Mouse (Mus musculus) midbrain, postnatal 0 days (tissue): ENCODE data around the gene Cck. TPM values are rescaled to one million over a fixed set of nuclear protein-coding genes. Genes with fewer than 3 reads are reported as not detected.

Experiments used
- ATAC-seq: fragments of 200-750 bp; cut with Nextera tagmentation; 2 replicates; pipeline ENCODE4 v1.8.0; 2017; ENCODE audit warnings: moderate number of reproducible peaks, mild to moderate bottlenecking, moderate TSS enrichment, moderate library complexity; ENCODE audit not compliant: low FRiP score
- DNase-seq: peaks from one replicate; pipeline ENCODE4 v3.0.0-alpha.2; 2015; ENCODE audit warnings: low spot score
- H3K27ac ChIP-seq: fragments of 300-500 bp; sonication (generic); 2 replicates; pipeline ENCODE4 v1.5.1; 2014; ENCODE audit warnings: low read depth, mild to moderate bottlenecking, low read length, mixed read lengths
- H3K27me3 ChIP-seq: fragments of 300-500 bp; sonication (generic); 2 replicates; pipeline ENCODE4 v1.6.1; 2014; ENCODE audit warnings: low read length, control low read depth, mixed read lengths; ENCODE audit not compliant: insufficient read depth
- H3K36me3 ChIP-seq: fragments of 300-500 bp; sonication (generic); 2 replicates; pipeline ENCODE4 v1.6.1; 2014; ENCODE audit warnings: low read length, control low read depth, mixed read lengths; ENCODE audit not compliant: insufficient read depth
- H3K4me1 ChIP-seq: fragments of 300-500 bp; sonication (generic); 2 replicates; pipeline ENCODE4 v1.6.1; 2014; ENCODE audit warnings: mild to moderate bottlenecking, control low read depth, antibody characterized with exemption, low read length, mixed read lengths; ENCODE audit not compliant: insufficient read depth
- H3K4me2 ChIP-seq: fragments of 300-500 bp; sonication (generic); 2 replicates; pipeline ENCODE4 v1.6.1; 2014; ENCODE audit warnings: low read depth, mild to moderate bottlenecking, low read length, mixed read lengths; ENCODE audit not compliant: poor library complexity, severe bottlenecking
- H3K4me3 ChIP-seq: fragments of 300-500 bp; sonication (generic); 2 replicates; pipeline ENCODE4 v1.5.1; 2014; ENCODE audit warnings: low read depth, mild to moderate bottlenecking, low read length, moderate library complexity
- H3K9ac ChIP-seq: fragments of 300-500 bp; sonication (generic); replicated peaks from 2 replicates; pipeline ENCODE4 v1.6.1; 2014; ENCODE audit warnings: mild to moderate bottlenecking, low read length, moderate library complexity, mixed read lengths; ENCODE audit not compliant: poor library complexity, severe bottlenecking
- H3K9me3 ChIP-seq: fragments of 300-500 bp; sonication (generic); 2 replicates; pipeline ENCODE4 v1.6.1; 2016; ENCODE audit warnings: low read length, control low read depth
- CTCF ChIP-seq: IDR thresholded peaks from 2 replicates; pipeline ENCODE4 v1.5.1; 2016; ENCODE audit warnings: antibody characterized with exemption, mild to moderate bottlenecking
- WGBS: fragments of 180-500 bp; shearing (Covaris S2); extraction: QIAGEN DNeasy Blood & Tissue Kit; methylation state at CpG from one replicate; pipeline ENCODE4 v1.1.7; 2014; 5-methylcytosine and 5-hydroxymethylcytosine counted together
- polyA plus RNA-seq: library from polyadenylated mRNA; unstranded; fragments of >200 nt; fragmentation: Nextera tagmentation; extraction: Ambion mirVana; gene quantifications from 2 replicates; pipeline ENCODE4 v1.2.1, GENCODE M21; 2015
- total RNA-seq: library from RNA; depleted of rRNA; stranded (reverse); fragments of >200 nt; gene quantifications from 2 replicates; pipeline ENCODE4 v1.2.3, GENCODE M21; 2014

The Cck gene
- total and polyA plus RNA-seq, 2 experiments from 2014 or later, result 75.4 to 185 TPM

DNA sequence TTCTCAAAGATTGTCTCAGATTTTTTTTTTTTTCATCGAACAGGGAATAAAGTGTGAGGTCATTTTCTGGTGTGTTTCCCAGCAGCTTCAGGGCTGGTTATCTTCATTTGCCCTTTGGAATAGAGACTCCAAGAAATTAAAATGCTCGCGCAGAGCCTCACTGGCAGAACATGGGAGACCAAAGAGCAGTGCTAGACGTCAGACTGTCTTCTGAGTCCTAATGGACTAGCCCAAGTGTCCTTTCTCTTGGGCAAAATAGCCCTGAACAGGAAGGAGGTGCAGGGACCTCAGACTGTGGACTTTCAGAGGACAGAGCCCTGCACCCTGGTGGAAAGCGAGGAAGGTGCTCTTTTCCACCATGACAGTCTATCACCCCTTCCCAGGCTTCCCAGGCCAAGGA is 19.0 kb upstream of the Cck start:
- Histone ChIP-seq H3K36me3 (no peaks in the 10 kb centered on the region), H3K4me2 (no peak overlapping the region), H3K9ac (no peak overlapping the region), H3K4me1 (no peaks in the 10 kb centered on the region), H3K4me3 (no peak overlapping the region), H3K27me3 (no peaks in the 10 kb centered on the region), H3K9me3 (no peaks in the 10 kb centered on the region), H3K27ac (no peak overlapping the region)
- no peak for TF ChIP-seq CTCF
- WGBS, result 81% methylated on average over 5 of the region's 5 CpGs
- ATAC-seq (no peak), DNase-seq (no peak)

DNA sequence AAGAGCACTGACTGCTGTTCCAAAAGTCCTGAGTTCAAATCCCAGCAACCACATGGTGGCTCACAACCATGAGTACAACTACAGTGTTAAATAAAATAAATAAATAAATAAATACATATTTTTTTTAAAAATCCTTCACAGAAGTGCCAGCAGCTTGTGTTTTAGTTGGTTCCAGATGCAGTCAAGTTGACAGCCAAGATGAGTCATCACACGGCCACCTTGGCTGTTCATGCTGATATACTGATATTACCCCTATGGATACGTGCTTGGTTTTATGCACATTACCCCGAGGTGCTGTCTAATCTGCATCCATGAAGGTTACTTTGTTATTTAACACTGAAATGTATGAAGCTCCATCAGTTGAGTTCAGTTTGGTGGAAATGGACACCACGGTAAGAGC is 16.4 kb upstream of the Cck start:
- ATAC-seq, result no peak
- H3K27ac ChIP-seq, result no peak overlapping the region

DNA sequence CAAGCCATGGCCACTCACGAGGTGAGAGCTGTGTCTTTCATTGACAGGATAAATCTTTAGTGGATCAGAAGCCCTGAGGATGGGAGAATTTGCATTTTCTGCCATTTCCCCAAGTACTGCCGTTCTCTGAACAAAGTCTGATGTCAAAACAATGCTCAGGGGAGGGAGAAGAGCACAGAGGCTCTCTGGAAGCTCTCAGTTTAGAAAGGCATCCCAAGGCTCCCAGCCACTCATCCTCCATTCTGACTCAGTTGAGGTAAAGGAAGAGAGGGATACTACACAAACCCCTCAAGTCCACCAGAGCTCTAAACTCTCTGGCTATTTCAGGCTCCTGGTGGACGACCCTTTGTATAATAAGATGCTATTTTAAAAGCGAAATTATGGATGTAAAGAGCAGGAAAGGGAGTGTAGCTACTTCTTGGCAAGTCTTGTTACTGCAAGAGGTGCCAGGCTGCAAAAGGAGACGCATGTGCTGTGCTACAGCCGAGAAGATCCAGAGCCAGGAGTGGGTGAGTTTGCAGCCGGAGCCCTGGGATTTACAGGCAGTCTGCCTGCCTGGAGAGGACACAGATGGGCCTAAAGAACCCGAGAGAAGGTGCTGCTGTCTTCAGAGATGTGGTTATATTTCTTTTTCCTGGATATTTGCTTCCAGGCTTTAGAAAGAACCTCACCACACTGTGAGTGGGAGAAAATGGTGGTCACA is 11.1 kb upstream of the Cck start:
- Histone ChIP-seq H3K4me2 (no peak overlapping the region), H3K27me3 (no peaks in the 10 kb centered on the region), H3K9ac (no peak overlapping the region), H3K36me3 (no peaks in the 10 kb centered on the region), H3K9me3 (no peaks in the 10 kb centered on the region), H3K4me1 (no peaks in the 10 kb centered on the region), H3K4me3 (no peak overlapping the region), H3K27ac (no peak overlapping the region)
- no peak for ATAC-seq
- no peak for DNase-seq
- WGBS, result 66% methylated on average over 8 of the region's 8 CpGs
- TF ChIP-seq CTCF, result no peak

More for the DNA sequence above, 16.4 kb upstream of the Cck start:
- Histone ChIP-seq H3K4me2 (no peak overlapping the region), H3K9me3 (no peaks in the 10 kb centered on the region), H3K4me1 (no peaks in the 10 kb centered on the region), H3K27me3 (no peaks in the 10 kb centered on the region), H3K36me3 (no peaks in the 10 kb centered on the region), H3K4me3 (no peak overlapping the region), H3K9ac (no peak overlapping the region)
- TF ChIP-seq CTCF, result no peak
- no peak for DNase-seq
- WGBS, result 94% methylated on average over 4 of the region's 4 CpGs

DNA sequence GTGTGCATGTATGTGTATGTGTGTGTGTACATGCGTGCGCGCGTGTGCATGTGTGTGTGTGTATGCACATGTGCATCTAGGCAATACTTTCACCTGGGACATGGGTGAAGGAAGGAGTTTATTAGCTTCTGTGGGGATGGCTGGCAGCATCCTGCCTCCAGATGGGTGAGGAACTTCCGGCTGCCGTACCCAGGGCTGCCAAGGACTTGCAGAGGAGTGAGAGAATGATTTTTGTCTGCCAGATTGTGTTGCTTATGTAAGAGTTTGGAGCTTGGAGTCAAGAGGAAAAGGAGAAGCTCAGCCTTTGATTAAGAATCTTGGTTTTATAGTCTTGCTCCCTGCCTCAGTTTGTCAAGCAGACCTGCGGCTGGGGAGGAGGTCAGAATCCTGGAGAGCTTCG is 9.9 kb upstream of the Cck start:
- no peak overlapping the region for H3K4me3 ChIP-seq
- no peaks in the 10 kb centered on the region for H3K9me3 ChIP-seq
- no peak for ATAC-seq
- 94% methylated on average over 8 of the region's 8 CpGs for WGBS
- no peak overlapping the region for H3K27ac ChIP-seq
- H3K4me2 ChIP-seq, result no peak overlapping the region
- H3K36me3 ChIP-seq, result no peaks in the 10 kb centered on the region
- no peak for TF ChIP-seq CTCF
- no peaks in the 10 kb centered on the region for H3K27me3 ChIP-seq
- H3K9ac ChIP-seq, result no peak overlapping the region
- H3K4me1 ChIP-seq, result no peaks in the 10 kb centered on the region
- no peak for DNase-seq

DNA sequence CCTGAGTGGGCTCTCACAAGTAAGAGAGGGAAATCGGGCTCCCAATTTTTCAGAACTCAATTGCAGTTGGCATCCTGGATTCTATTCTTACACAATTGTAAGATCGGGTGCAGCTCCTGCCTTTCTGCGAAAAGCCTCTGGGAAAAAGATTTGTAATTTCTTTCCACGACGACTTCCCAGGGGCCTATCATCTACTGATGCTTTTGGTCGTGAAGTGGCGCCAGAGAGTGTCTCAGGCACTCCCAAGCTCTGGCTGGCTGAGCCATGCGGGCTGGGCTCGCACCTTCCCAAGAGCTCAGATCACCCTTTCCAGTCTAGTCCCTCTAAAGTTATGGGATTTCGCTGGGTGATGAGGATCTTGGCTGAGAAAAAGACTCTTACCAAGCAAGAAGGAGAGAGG is 608 bp upstream of the Cck start:
- H3K27me3 ChIP-seq, result peaks cover 23% of the 10 kb centered on the region
- no peak for DNase-seq
- no peak for ATAC-seq
- no peak overlapping the region for H3K9ac ChIP-seq
- WGBS, result 24% methylated on average over 10 of the region's 10 CpGs
- no peaks in the 10 kb centered on the region for H3K36me3 ChIP-seq
- peak overlapping the region; percentile 6; the same call in 1 of the 2 replicates for H3K4me3 ChIP-seq
- H3K4me1 ChIP-seq, result 0 out of 2 replicates have a peak, but pooled peaks cover 6% of the 10 kb centered on the region
- no peak overlapping the region for H3K27ac ChIP-seq
- TF ChIP-seq CTCF, result no peak
- H3K4me2 ChIP-seq, result no peak overlapping the region
- no peaks in the 10 kb centered on the region for H3K9me3 ChIP-seq

DNA sequence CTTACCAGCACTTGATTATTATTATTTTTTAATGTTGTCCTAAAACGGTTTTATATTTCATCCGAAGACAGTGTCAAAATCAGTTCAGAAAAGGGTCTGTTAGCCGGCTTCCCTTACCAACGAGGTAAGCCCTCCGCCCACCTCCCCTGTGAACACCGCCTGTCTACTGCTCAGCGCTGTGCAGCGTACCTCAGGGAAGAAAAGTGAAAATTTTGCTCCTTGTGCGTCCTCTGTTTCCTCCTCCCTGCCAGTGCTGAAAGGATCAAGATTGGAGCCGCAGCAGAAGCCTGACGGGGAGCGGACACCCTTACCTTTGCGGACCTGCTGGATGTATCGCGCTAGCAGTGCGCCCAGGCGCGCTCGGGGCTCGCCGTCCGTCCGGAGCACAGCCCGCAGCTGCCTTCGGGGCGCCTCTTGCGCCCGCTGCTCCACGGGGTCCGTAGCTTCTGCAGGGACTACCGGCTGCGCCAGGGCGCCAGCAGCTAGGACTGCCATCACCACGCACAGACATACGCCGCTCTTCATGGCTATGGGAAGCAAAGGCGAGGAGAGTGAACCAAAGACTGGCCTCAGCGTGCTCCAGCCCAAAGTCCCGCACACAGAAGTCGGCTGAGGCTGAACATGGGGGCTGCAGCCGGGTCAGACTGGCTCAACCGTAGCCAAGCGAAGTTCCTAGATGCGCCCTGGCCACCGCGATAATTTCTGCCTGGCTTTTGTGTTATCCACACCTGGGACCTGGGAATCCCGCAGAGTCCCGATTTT is 1.3 kb downstream of the Cck start:
- DNase-seq, result no peak
- no peak for ATAC-seq
- WGBS, result 3% methylated on average over 48 of the region's 48 CpGs

More for the DNA sequence above, 1.3 kb downstream of the Cck start:
- Histone ChIP-seq H3K27ac (no peak overlapping the region), H3K4me3 (peak overlapping the region; percentile 36), H3K4me1 (0 out of 2 replicates have a peak, but pooled peaks cover 6% of the 10 kb centered on the region), H3K9me3 (no peaks in the 10 kb centered on the region), H3K9ac (0 out of 2 replicates have a peak overlapping the region, but pooled peaks have one; percentile 39), H3K27me3 (peaks cover 23% of the 10 kb centered on the region), H3K4me2 (peak overlapping the region; percentile 65), H3K36me3 (no peaks in the 10 kb centered on the region)
- no peak for TF ChIP-seq CTCF
